Mouse (Mus musculus): ENCODE results near the gene Lect2. TPM values are rescaled to one million over a fixed set of nuclear protein-coding genes. Genes with fewer than 3 reads are reported as not detected.

Lect2 gene
- total and polyA plus RNA-seq, 2 experiments: 106 to 425 TPM

DNA sequence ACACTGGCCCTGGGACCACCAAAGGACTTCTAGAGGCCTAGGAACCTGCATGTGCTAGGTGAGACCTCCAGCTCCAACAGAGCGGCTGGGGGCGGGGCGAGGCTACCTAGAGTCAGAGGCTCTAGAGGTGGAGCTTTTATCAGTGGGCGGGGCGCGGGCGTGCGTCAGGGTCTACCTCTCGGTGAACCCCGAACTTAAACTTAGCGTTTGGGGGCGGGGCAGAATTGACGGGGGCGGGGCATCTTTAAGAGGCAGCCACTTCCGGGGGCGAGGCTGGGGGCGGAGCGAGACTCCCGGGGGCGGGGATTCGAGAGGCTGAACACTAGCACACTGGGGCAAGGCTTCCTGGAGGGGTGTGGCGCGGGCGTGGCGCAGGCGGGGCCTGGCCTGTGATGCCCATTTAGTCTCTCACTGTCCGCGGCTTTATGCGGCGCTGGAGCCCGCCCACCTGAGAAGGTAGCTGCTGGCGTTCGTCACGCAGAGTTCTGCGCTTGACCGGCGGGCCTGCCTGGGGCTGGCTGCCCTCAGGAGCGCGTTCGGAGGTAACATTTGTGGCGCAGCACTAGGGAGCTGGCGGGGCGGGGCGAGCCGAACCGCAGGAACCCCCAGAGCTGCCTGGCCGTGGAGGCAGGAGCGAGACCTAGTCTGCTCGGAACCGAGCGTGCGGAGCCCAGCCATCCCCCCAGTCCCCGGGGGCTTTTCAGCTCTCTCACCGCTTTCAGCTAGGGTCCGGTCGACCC lies 26.1 kb downstream of the Lect2 start, which contains the start of gene Fbxl21:
TSS of gene Fbxl21 (plus strand) at position 392 of the 740 bp plus-strand sequence.
- Histone ChIP-seq H3K9ac (ENCODE audit: low read depth, low read length) (peak within 1 kb of the TSS; percentile 75), H3K36me3 (ENCODE audit: control insufficient read depth, insufficient read depth, low read length) (no peaks in the 10 kb centered on the region), H3K79me2 (ENCODE audit: control insufficient read depth, insufficient read depth, low read length) (no peaks in the 10 kb centered on the region), H3K27me3 (ENCODE audit: control insufficient read depth, insufficient read depth, low read length) (no peaks in the 10 kb centered on the region), H3K4me3 (ENCODE audit: insufficient read depth, low read depth, low read length) (peak within 1 kb of the TSS; percentile 55), H3K27ac (replicated peaks; ENCODE audit: insufficient read depth, low read depth, low read length) (0 out of 2 replicates have a peak within 1 kb of the TSS, but pooled peaks have one; percentile 4), H3K4me1 (ENCODE audit: control insufficient read depth, insufficient read depth, low read length) (0 out of 2 replicates have a peak, but pooled peaks cover 2% of the 10 kb centered on the region)
- TF ChIP-seq POLR2A (IDR thresholded peaks at IDR 0.05; ENCODE audit: extremely low read depth, insufficient read depth, low read length): peak; percentile 94
- no peak for TF ChIP-seq CTCF (IDR thresholded peaks at IDR 0.05; ENCODE audit: low read depth, low read length)
- 1% methylated on average over 56 of the region's 56 CpGs for WGBS
- DNase-seq (ENCODE audit: extremely low read depth, low read depth, low spot score): peak; percentile 86

DNA sequence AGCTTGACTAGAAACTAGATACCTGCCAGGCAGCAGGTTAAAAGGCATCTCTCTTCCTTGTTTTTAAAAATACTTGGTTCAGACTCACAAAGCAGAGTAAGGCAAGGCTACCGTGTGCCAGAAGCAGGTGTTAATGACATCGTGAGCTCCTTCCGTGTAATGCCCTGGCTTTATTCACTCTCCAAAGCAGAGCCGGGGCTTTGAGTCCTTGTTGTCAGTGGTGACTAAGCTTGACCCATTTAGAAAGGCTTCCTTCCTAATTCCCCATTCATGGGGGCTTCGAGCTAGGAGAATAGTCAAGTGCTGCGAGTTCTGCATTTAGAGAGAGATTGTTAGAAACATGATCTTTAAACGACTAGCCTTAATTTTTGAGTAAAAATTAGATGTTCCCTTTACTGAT lies 31.5 kb downstream of the Lect2 start:
- no peak for DNase-seq (ENCODE audit: extremely low read depth, low read depth, low spot score)
- Histone ChIP-seq H3K4me1 (ENCODE audit: control insufficient read depth, insufficient read depth, low read length) (no peaks in the 10 kb centered on the region), H3K4me3 (ENCODE audit: insufficient read depth, low read depth, low read length) (no peak overlapping the region), H3K79me2 (ENCODE audit: control insufficient read depth, insufficient read depth, low read length) (no peaks in the 10 kb centered on the region), H3K36me3 (ENCODE audit: control insufficient read depth, insufficient read depth, low read length) (no peaks in the 10 kb centered on the region), H3K27ac (replicated peaks; ENCODE audit: insufficient read depth, low read depth, low read length) (no peak overlapping the region), H3K9ac (ENCODE audit: low read depth, low read length) (no peak overlapping the region), H3K27me3 (ENCODE audit: control insufficient read depth, insufficient read depth, low read length) (no peaks in the 10 kb centered on the region)
- 61% methylated on average over 7 of the region's 7 CpGs for WGBS
- no peak for TF ChIP-seq POLR2A (IDR thresholded peaks at IDR 0.05; ENCODE audit: extremely low read depth, insufficient read depth, low read length)
- TF ChIP-seq CTCF (IDR thresholded peaks at IDR 0.05; ENCODE audit: low read depth, low read length): no peak

GRCm38 (mm10) chr13:56516311-56516710 lies 32.0 kb downstream of the Lect2 start:
- no peak overlapping the region for H3K9ac ChIP-seq (ENCODE audit: low read depth, low read length)
- no peaks in the 10 kb centered on the region for H3K27me3 ChIP-seq (ENCODE audit: control insufficient read depth, insufficient read depth, low read length)
- TF ChIP-seq POLR2A (IDR thresholded peaks at IDR 0.05; ENCODE audit: extremely low read depth, insufficient read depth, low read length) (no peak), CTCF (IDR thresholded peaks at IDR 0.05; ENCODE audit: low read depth, low read length) (no peak)
- no peaks in the 10 kb centered on the region for H3K79me2 ChIP-seq (ENCODE audit: control insufficient read depth, insufficient read depth, low read length)
- H3K27ac ChIP-seq (replicated peaks; ENCODE audit: insufficient read depth, low read depth, low read length): no peak overlapping the region
- no peak for DNase-seq (ENCODE audit: extremely low read depth, low read depth, low spot score)
- H3K36me3 ChIP-seq (ENCODE audit: control insufficient read depth, insufficient read depth, low read length): no peaks in the 10 kb centered on the region
- no peaks in the 10 kb centered on the region for H3K4me1 ChIP-seq (ENCODE audit: control insufficient read depth, insufficient read depth, low read length)
- 70% methylated on average over 4 of the region's 4 CpGs for WGBS
- no peak overlapping the region for H3K4me3 ChIP-seq (ENCODE audit: insufficient read depth, low read depth, low read length)

DNA sequence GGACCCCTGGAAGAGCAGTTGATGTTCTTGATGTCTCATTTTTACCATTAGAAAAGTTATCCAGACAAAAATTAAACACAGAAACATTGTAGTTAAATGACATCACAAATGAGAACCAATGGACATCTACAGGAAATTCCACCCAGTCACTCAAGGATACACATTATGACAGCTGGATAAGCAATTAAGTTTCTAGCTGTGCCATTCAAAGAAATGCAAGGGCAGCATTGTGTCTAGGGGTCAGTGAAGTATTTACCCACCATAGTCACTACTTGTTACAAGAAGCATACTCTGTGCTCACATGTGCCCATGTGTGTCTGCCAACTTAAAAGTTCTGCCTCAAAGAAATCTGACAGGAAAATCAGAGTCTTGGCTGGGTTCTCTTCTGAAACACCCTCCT lies 34.7 kb downstream of the Lect2 start:
- Histone ChIP-seq H3K27ac (replicated peaks; ENCODE audit: insufficient read depth, low read depth, low read length) (no peak overlapping the region), H3K27me3 (ENCODE audit: control insufficient read depth, insufficient read depth, low read length) (no peaks in the 10 kb centered on the region), H3K4me3 (ENCODE audit: insufficient read depth, low read depth, low read length) (no peak overlapping the region), H3K4me1 (ENCODE audit: control insufficient read depth, insufficient read depth, low read length) (no peaks in the 10 kb centered on the region), H3K9ac (ENCODE audit: low read depth, low read length) (no peak overlapping the region), H3K79me2 (ENCODE audit: control insufficient read depth, insufficient read depth, low read length) (no peaks in the 10 kb centered on the region), H3K36me3 (ENCODE audit: control insufficient read depth, insufficient read depth, low read length) (no peaks in the 10 kb centered on the region)
- no peak for TF ChIP-seq CTCF (IDR thresholded peaks at IDR 0.05; ENCODE audit: low read depth, low read length)
- TF ChIP-seq POLR2A (IDR thresholded peaks at IDR 0.05; ENCODE audit: extremely low read depth, insufficient read depth, low read length): no peak
- no peak for DNase-seq (ENCODE audit: extremely low read depth, low read depth, low spot score)

DNA sequence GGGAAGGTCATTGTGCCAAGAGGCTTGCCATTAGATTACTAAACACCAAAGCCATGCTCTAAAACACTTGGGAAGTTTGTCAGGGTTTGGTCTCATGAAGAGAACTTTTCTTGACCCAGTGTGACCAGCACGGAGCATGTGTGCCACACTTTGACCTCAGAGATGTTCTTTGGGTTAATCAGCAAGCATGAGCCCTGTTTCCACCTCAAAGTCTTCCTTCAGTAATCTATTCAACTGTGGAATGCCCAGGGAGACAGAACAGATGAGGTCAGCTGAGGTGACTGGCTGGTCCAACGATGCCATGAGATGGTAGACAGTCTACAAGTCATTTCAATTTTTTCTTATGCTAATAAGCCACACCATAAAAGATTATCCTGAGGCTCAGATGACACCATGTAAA lies 38.5 kb downstream of the Lect2 start:
- H3K36me3 ChIP-seq (ENCODE audit: control insufficient read depth, insufficient read depth, low read length): no peaks in the 10 kb centered on the region
- no peak for DNase-seq (ENCODE audit: extremely low read depth, low read depth, low spot score)
- H3K4me3 ChIP-seq (ENCODE audit: insufficient read depth, low read depth, low read length): no peak overlapping the region
- no peaks in the 10 kb centered on the region for H3K4me1 ChIP-seq (ENCODE audit: control insufficient read depth, insufficient read depth, low read length)
- WGBS: 88% methylated on average over 2 of the region's 2 CpGs
- H3K9ac ChIP-seq (ENCODE audit: low read depth, low read length): no peak overlapping the region
- no peaks in the 10 kb centered on the region for H3K27me3 ChIP-seq (ENCODE audit: control insufficient read depth, insufficient read depth, low read length)
- no peaks in the 10 kb centered on the region for H3K79me2 ChIP-seq (ENCODE audit: control insufficient read depth, insufficient read depth, low read length)
- no peak overlapping the region for H3K27ac ChIP-seq (replicated peaks; ENCODE audit: insufficient read depth, low read depth, low read length)
- TF ChIP-seq CTCF (IDR thresholded peaks at IDR 0.05; ENCODE audit: low read depth, low read length) (no peak), POLR2A (IDR thresholded peaks at IDR 0.05; ENCODE audit: extremely low read depth, insufficient read depth, low read length) (no peak)

- no peak overlapping the region for H3K4me3 ChIP-seq (ENCODE audit: insufficient read depth, low read depth, low read length)
- TF ChIP-seq POLR2A (IDR thresholded peaks at IDR 0.05; ENCODE audit: extremely low read depth, insufficient read depth, low read length) (no peak), CTCF (IDR thresholded peaks at IDR 0.05; ENCODE audit: low read depth, low read length) (no peak)
- no peaks in the 10 kb centered on the region for H3K36me3 ChIP-seq (ENCODE audit: control insufficient read depth, insufficient read depth, low read length)
- H3K4me1 ChIP-seq (ENCODE audit: control insufficient read depth, insufficient read depth, low read length): no peaks in the 10 kb centered on the region
- H3K9ac ChIP-seq (ENCODE audit: low read depth, low read length): no peak overlapping the region
- no peaks in the 10 kb centered on the region for H3K79me2 ChIP-seq (ENCODE audit: control insufficient read depth, insufficient read depth, low read length)
- 80% methylated on average over 6 of the region's 6 CpGs for WGBS
- H3K27ac ChIP-seq (replicated peaks; ENCODE audit: insufficient read depth, low read depth, low read length): no peak overlapping the region
- DNase-seq (ENCODE audit: extremely low read depth, low read depth, low spot score): no peak
- no peaks in the 10 kb centered on the region for H3K27me3 ChIP-seq (ENCODE audit: control insufficient read depth, insufficient read depth, low read length)
Measured at GRCm38 (mm10) chr13:56506871-56507496, 41.3 kb downstream of the Lect2 start.

All from liver, adult 2 months (tissue).